Mouse (Mus musculus) megakaryocyte, embryonic 14.5 days (primary cell): Measurements from ENCODE around the gene Lgals3bp.
"Not testable (repeated sequence)": the region's sequence is repeated elsewhere in the genome, so short reads cannot be mapped to it uniquely, and the experiment has no call there.

ENCODE experiments used
- FLI1 ChIP-seq: IDR thresholded peaks from 2 replicates; pipeline ENCODE4 v1.6.1; 2012; ENCODE audit warnings: low read length, inconsistent platforms, mixed read lengths
- GATA1 ChIP-seq: IDR thresholded peaks from 3 replicates; pipeline ENCODE4 v1.6.1; 2012; ENCODE audit warnings: mixed read lengths, low read length, inconsistent platforms, borderline replicate concordance

- not testable (repeated sequence) for TF ChIP-seq GATA1, FLI1
Measured at GRCm38 (mm10) chr11:118387816-118388215, 14.1 kb downstream of the Lgals3bp start.
